Mouse (Mus musculus) liver, embryonic 14.5 days (tissue): ENCODE data around the gene Corin. TPM values are rescaled to one million over a fixed set of nuclear protein-coding genes. Genes with fewer than 3 reads are reported as not detected.

ENCODE experiments used
- ATAC-seq: fragments of 200-750 bp; cut with Nextera tagmentation; 2 replicates; pipeline ENCODE4 v1.8.0; 2017; ENCODE audit warnings: moderate number of reproducible peaks, mild to moderate bottlenecking, moderate library complexity; ENCODE audit not compliant: insufficient read depth
- DNase-seq, 3 experiments: peaks; one replicate each; pipeline ENCODE4 v3.0.0-alpha.2; 2012 to 2013; ENCODE audit warnings: low read depth in 3 of 3, low spot score in 3 of 3
- H3K27ac ChIP-seq: fragments of 300-500 bp; sonication (generic); 2 replicates; pipeline ENCODE4 v1.5.1; 2014; ENCODE audit warnings: moderate library complexity, mild to moderate bottlenecking, control low read depth, inconsistent platforms
- H3K27me3 ChIP-seq: fragments of 300-500 bp; sonication (generic); 2 replicates; pipeline ENCODE4 v1.6.1; 2014; ENCODE audit warnings: mild to moderate bottlenecking, low read length, moderate library complexity; ENCODE audit not compliant: control insufficient read depth, insufficient read depth
- H3K36me3 ChIP-seq: fragments of 300-500 bp; sonication (generic); replicated peaks from 2 replicates; pipeline ENCODE4 v1.6.1; 2014; ENCODE audit warnings: low read depth; ENCODE audit not compliant: control insufficient read depth, insufficient read depth
- H3K4me1 ChIP-seq, 2 experiments: fragments of 200-500 bp in 1 of 2; fragments of 300-500 bp in 1 of 2; sonication (generic) in 1 of 2; replicated peaks; 2 replicates each; pipeline ENCODE4 v1.6.1; 2012 to 2014; ENCODE audit warnings: antibody characterized with exemption in 1 of 2, inconsistent platforms in 1 of 2, low read length in 1 of 2; ENCODE audit not compliant: control insufficient read depth in 2 of 2, insufficient read depth in 2 of 2
- H3K4me2 ChIP-seq: fragments of 300-500 bp; sonication (generic); 2 replicates; pipeline ENCODE4 v1.6.1; 2014; ENCODE audit warnings: low read depth, mild to moderate bottlenecking, control low read depth, moderate library complexity
- H3K4me3 ChIP-seq, 2 experiments: fragments of 200-500 bp in 1 of 2; fragments of 300-500 bp in 1 of 2; sonication (generic) in 1 of 2; 2 replicates each; pipeline ENCODE4 v1.5.1; 2012 to 2014; ENCODE audit warnings: low read depth in 2 of 2, low read length in 2 of 2, mild to moderate bottlenecking in 2 of 2, control low read depth in 1 of 2, inconsistent platforms in 1 of 2, moderate library complexity in 1 of 2; ENCODE audit not compliant: insufficient read depth in 1 of 2
- H3K9ac ChIP-seq: fragments of 300-500 bp; sonication (generic); replicated peaks from 2 replicates; pipeline ENCODE4 v1.6.1; 2014; ENCODE audit warnings: mild to moderate bottlenecking, control low read depth, moderate library complexity
- H3K9me3 ChIP-seq: fragments of 300-500 bp; sonication (generic); 2 replicates; pipeline ENCODE4 v1.6.1; 2016; ENCODE audit warnings: low read length, mixed read lengths; ENCODE audit not compliant: control insufficient read depth
- CTCF ChIP-seq: IDR thresholded peaks from 2 replicates; pipeline ENCODE4 v1.5.1; 2016; ENCODE audit warnings: antibody characterized with exemption, low read depth, control low read depth
- EP300 ChIP-seq: IDR thresholded peaks from 2 replicates; pipeline ENCODE4 v1.6.1; 2016; ENCODE audit warnings: antibody characterized with exemption, low read depth
- WGBS: fragments of 180-500 bp; shearing (Covaris S2); extraction: QIAGEN DNeasy Blood & Tissue Kit; methylation state at CpG from one replicate; pipeline ENCODE4 v1.1.7; 2014; ENCODE audit not compliant: insufficient replicate concordance; 5-methylcytosine and 5-hydroxymethylcytosine counted together
- polyA plus RNA-seq, 2 experiments: library from polyadenylated mRNA; depleted of rRNA in 1 of 2; stranded (reverse) in 1 of 2; unstranded in 1 of 2; fragments of >200 nt; fragmentation: Nextera tagmentation in 1 of 2; extraction: Ambion mirVana in 1 of 2; gene quantifications; 2 replicates each; pipeline versions ENCODE4 v1.2.1 to v1.2.3; 2012 to 2014

The Corin gene
- polyA plus RNA-seq, 2 experiments, result 0.08 to 0.09 TPM

- DNase-seq, result no peak
- Histone ChIP-seq H3K4me2 (no peak overlapping the region), H3K4me1 (no peaks in the 10 kb centered on the region), H3K9me3 (no peaks in the 10 kb centered on the region), H3K27ac (no peak overlapping the region), H3K9ac (no peak overlapping the region), H3K36me3 (no peaks in the 10 kb centered on the region), H3K4me3 (no peak overlapping the region), H3K27me3 (no peaks in the 10 kb centered on the region)
- ATAC-seq, result no peak
- TF ChIP-seq CTCF (no peak), EP300 (no peak)
- 71% methylated on average over 4 of the region's 4 CpGs for WGBS
Measured at GRCm38 (mm10) chr5:72427556-72427955, 76.7 kb downstream of the Corin start.

GRCm38 (mm10) chr5:72425342-72426010, 78.8 kb downstream of the Corin start:
- DNase-seq (no peak), ATAC-seq (no peak)
- H3K9ac ChIP-seq, result no peak overlapping the region
- TF ChIP-seq CTCF, result no peak
- no peak for TF ChIP-seq EP300
- H3K4me1 ChIP-seq, result no peaks in the 10 kb centered on the region
- no peaks in the 10 kb centered on the region for H3K9me3 ChIP-seq
- H3K27me3 ChIP-seq, result no peaks in the 10 kb centered on the region
- H3K36me3 ChIP-seq, result no peaks in the 10 kb centered on the region
- no peak overlapping the region for H3K4me3 ChIP-seq
- no peak overlapping the region for H3K27ac ChIP-seq
- no peak overlapping the region for H3K4me2 ChIP-seq

- no peak for ATAC-seq
- Histone ChIP-seq H3K36me3 (no peaks in the 10 kb centered on the region), H3K4me1 (no peaks in the 10 kb centered on the region), H3K27me3 (no peaks in the 10 kb centered on the region), H3K9ac (no peak overlapping the region), H3K27ac (no peak overlapping the region), H3K9me3 (no peaks in the 10 kb centered on the region), H3K4me2 (no peak overlapping the region), H3K4me3 (no peak overlapping the region)
- no peak for TF ChIP-seq EP300
- no peak for TF ChIP-seq CTCF
- no peak for DNase-seq
- 57% methylated on average over 10 of the region's 10 CpGs for WGBS
Measured at GRCm38 (mm10) chr5:72411874-72412329, 92.4 kb downstream of the Corin start.

- DNase-seq, result no peak
- ATAC-seq, result no peak
- TF ChIP-seq CTCF, result no peak
- no peak for TF ChIP-seq EP300
Measured at GRCm38 (mm10) chr5:72410841-72411240, 93.4 kb downstream of the Corin start.

GRCm38 (mm10) chr5:72403376-72403775, 100.9 kb downstream of the Corin start:
- 68% methylated on average over 9 of the region's 9 CpGs for WGBS
- H3K9me3 ChIP-seq, result no peaks in the 10 kb centered on the region
- no peak overlapping the region for H3K4me2 ChIP-seq
- no peak for DNase-seq
- H3K4me3 ChIP-seq, result no peak overlapping the region
- H3K4me1 ChIP-seq, result no peaks in the 10 kb centered on the region
- H3K9ac ChIP-seq, result no peak overlapping the region
- no peak overlapping the region for H3K27ac ChIP-seq
- H3K36me3 ChIP-seq, result no peaks in the 10 kb centered on the region
- no peak for ATAC-seq
- no peaks in the 10 kb centered on the region for H3K27me3 ChIP-seq
- TF ChIP-seq EP300 (no peak), CTCF (no peak)

More at GRCm38 (mm10) chr5:72410841-72411240, 93.4 kb downstream of the Corin start:
- Histone ChIP-seq H3K4me3 (no peak overlapping the region), H3K36me3 (no peaks in the 10 kb centered on the region), H3K4me2 (no peak overlapping the region), H3K9ac (no peak overlapping the region), H3K9me3 (no peaks in the 10 kb centered on the region), H3K27ac (no peak overlapping the region), H3K27me3 (no peaks in the 10 kb centered on the region), H3K4me1 (no peaks in the 10 kb centered on the region)
- 70% methylated on average over 3 of the region's 3 CpGs for WGBS
